Mouse (Mus musculus) cerebellum, adult 8-10 months (tissue): Measurements from ENCODE around the gene Olfr279.

Experiments used
- DNase-seq: peaks from one replicate; pipeline ENCODE4 v3.0.0; 2022

Olfr279 gene

DNA sequence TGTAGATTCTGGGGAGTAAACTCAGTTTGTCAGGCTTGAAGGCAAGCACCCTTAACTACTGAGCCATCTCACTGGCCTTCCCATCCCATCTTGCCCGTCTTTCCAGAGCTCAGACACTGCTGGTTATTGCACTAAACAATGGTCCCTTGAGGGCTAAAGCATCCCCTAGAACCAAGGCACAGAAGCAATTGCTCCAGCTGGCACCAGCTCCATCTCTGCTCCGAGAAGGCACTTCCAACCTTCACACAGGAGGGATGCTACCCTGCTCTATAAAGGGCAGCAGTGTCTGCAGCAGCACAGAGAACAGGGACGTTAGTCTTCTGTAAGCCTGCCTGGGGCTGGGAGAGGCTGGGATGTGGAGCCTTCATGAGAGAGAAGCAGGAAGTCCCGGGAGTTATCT lies at the start of gene Olfr279:
Gene Olfr279, plus strand, starts transcription at position 301 of the 400 bp plus-strand sequence.
- no peak for DNase-seq

DNA sequence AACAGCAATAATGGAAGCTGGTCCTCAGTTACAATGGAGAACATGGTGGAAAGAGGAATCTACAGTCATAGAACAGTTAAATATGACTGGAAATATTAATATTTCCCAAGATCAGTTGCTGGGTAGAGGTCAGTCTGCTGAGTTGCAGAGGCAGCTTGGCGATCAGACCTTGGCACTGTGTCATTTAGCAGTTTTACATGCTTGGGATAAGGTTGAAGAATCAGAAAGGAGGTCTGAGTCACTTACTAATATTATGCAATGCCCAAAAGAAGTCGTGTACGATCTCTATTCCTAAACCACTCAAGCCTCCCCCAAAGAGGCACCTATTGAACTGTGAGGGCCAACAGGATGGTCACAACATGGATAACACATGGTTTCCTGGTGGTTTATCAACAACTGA lies 47.6 kb upstream of the Olfr279 start:
- DNase-seq: no peak

DNA sequence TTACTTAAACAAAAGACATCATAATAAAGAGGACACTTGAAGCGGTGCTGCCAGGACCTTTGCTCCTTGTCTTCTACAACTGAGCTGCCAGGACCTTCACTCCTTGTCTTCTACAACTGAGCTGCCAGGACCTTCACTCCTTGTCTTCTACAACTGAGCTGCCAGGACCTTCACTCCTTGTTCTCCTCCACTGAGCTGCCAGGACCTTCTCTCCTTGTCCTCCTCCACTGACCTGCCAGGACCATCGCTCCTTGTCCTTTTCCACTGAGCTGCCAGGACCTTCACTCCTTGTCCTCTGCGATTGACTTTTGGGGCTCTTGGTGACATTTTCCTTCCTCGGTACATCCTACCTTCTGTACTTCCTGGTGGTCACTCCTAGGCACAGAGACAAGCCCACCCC lies 43.7 kb upstream of the Olfr279 start:
- peak; percentile 1 for DNase-seq

DNA sequence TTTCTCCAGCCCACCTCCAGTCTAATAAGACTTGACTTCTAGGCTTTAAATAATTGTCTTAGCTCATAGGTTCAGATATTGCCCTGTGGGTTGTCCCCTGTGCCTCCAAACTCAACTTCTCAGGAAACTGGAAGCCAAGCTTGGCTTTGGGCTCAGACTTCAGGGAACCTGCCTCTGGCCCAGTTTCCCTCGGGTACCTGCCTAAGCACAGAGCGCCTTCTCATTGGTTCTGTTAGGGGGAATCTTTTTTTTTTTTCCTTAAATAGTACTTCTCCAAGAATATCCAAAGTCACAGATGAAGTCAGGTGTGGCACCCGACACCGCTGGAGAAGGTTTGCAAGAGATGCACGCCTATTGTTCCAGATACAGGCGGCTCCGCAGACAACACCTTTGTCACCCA lies 39.9 kb upstream of the Olfr279 start, which contains the start of gene Olfr281:
Gene Olfr281, plus strand, starts transcription at position 301 of the 400 bp plus-strand sequence.
- DNase-seq: no peak

DNA sequence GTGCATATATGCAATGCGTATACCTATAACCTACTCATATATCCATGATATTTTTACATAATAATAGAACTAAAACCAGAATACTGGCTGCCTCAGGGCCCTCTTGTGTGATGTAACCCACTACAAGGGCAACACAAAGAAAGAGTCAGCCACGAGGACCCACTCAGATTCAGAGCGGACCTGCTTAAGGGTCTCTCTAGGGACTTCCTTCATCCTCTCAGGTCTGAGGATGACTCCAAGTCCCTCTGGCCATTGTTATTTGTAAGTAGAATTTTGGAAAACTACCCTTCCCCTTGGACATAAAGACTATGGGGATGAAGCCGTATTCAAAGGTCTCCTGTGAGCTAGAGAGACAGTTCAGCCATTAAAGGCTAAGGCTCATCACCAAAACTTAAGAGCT lies 22.6 kb upstream of the Olfr279 start, which contains the start of gene OR5BS1P:
Gene OR5BS1P, plus strand, starts transcription at position 301 of the 400 bp plus-strand sequence.
- no peak for DNase-seq

DNA sequence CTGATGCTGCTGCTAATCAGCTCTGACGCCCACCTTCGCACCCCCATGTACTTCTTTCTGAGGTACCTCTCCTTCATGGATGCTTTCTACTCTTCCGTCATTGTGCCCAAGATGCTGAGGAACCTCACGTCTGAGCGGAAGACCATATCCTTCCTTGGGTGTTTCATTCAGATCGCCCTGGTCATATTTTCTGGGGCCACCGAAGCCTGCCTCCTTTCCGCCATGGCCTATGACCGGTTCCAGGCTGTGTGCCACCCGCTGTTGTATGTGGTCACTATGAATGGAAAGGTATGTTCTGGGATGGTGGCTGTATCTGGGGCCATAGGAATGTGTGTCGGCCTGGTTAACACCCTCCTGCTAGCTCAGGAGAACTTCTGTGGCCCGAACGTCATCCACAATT lies 20.7 kb upstream of the Olfr279 start:
- DNase-seq: no peak

DNA sequence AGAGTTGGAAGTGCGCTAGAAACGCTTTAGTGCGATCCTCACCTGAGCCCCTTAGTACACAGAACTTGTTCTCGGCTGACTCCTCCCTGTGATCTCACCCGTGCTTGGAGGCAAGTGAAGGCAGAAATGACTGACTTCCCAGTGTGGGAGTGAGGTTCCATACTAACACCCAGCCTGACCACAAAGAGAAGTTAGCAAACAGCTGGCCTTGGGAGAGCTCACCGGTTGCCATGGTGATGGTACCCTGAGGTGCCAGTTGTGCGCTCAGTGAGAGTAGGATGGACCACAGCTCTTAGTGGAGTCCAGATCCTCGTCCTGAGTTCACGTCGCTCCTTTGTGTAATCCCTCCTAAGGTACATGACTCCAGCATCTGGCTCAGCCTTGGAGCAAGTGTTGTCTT lies 17.2 kb upstream of the Olfr279 start:
- no peak for DNase-seq

DNA sequence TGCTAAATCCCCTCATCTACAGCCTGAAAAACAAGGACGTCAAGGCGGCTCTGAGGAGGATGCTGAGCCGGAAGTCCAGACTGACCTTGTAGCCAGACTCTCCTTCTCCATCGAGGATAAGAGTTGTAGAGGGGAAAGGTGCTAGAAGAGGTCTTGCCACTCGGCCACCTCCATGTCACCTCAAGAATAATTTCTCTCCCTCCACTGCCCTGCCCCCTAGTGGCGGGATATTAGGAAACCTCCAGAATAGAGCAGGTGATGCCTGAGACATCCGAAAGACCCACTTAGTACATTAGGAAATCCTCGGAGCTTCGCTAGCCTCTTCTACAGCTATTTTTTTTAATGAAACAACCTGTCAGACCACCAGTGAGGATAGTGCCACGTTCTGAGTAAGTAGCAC lies 16.8 kb upstream of the Olfr279 start:
- DNase-seq: peak; percentile 28

DNA sequence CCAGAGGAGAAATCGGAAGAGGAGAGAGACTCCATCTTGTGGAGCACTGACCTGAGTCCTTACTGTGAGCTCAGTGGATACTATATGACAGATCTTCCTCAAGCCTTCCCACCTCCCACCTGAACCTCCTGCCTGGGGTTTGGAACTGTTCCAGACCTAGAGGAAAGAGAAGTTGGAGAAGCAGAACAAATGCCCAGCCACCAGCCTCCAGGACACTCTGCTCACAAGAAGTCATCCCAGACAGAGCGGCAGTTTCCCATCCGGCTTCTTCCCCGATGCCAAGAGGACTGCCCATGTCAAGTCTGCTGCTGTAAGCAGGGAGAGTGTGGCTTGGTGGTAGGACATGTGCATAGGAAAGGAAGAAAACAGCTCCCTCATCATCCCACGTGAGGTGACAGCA lies 15.9 kb upstream of the Olfr279 start:
- no peak for DNase-seq

DNA sequence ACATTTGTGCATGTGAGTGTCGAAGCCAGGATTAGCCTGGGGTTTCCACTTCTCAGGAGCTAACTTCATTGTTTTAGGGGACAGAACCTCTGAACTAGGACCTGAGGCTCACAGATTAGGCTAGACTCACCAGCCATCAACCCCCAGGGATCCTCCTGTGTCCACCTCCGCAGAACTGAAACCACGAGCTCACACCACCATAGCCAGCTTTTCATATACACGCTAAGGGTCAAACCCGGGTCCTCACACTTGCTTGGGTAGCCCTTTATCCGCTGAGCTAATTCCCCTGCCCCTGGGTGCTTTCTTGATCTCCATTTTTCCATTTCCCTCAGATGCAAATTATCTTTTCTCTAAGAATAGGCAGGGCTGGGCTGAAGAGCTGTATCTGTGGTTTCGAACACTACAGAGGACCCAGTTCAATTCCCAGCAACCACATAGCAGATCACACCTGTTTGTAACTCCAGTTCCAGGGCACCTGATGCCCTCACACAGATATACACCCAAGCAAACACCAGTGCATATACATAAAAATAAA lies 12.6 kb upstream of the Olfr279 start:
- no peak for DNase-seq

DNA sequence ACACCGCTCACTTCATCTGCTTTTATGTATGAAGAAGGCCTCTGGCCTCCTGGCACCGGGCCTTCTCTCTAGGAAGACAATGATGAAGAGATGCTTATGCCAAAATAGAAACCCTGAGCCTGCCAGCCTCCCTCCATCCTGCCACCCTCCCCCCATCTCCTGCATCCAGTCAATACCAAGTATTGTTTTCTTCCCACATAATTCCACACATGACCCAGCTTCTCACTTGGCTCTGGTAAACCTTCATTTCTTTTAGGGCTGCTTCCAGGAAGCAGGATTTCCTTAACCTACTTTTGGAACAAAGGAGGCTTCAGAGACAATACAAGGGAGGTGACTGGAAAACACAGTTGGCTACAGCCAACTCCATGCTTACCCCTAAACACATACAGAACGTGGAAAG lies 9.5 kb upstream of the Olfr279 start, which contains the start of gene Lalba:
Gene Lalba, minus strand, starts transcription at position 21 of the 400 bp plus-strand sequence.
- DNase-seq: no peak

DNA sequence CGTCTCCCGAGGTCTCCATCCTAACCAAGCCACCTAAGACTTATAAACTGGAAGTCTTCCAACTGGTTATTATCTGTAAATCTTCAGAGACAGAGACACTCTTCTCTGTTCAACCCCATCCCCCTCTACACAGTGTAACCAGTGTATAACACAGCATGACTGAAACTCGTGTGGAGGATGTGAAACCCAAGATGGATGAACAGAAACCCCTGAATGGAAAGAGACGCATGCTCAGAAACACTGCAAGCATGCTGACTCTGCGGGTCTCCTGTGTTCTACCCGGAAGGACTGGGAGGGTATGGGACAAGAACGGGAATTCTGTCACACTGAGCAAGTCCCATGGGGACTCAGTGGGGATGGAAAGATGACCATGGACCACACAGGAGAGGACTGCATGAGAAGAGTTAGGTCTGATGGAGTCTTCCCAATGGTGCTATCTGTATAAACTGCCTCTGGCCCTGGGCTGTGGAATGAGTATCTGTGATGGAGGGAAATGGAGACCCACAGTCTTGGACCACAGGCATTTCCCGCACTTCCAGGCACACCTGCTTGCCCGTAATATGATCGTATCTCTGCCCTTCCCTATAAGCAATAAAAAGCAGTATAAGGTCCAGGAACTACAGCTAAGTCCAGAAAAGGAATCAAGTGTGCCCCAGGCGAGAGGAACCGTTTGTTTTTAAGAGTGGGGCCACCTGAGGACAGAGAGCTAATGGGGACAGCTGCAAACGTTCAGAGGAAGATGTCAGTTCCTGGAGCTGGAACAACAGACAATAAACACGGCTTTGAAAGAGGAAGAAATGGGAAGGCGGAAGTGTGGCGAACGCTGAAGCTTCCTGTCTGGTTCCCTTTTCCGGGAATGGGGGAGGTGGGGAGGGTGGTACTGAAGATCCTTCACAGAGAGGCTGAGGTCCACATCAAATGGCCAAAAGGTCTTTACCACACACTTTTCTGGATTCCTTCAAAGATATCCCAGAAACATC lies 8.0 kb upstream of the Olfr279 start:
- DNase-seq: no peak

DNA sequence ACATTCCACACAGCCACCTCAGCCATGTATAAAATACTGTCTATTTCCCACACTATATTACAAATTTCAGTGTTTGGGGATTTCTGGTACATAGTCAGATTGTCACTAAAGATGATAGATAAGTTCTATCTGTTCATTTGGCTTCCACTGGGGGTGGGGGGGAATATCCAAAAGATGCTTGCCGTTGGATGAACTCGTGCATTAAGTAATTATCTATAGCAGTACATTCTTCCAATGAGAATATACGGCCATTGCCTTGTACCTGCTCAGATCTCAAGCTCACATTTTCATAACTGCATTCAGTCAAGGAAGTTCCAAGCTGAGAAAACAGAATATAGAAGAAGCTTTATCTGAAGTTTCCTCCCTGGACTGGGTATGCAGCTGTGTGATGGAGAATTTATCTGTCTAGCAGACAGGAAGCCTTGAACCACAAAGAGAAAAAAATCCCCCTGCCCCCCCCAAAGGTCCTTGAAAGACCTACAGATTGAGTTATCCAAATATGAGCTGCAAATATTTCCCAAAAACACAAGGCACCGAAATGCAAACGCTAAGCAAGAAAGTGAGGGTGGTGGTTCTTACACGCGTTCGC lies 5.7 kb upstream of the Olfr279 start:
- no peak for DNase-seq

DNA sequence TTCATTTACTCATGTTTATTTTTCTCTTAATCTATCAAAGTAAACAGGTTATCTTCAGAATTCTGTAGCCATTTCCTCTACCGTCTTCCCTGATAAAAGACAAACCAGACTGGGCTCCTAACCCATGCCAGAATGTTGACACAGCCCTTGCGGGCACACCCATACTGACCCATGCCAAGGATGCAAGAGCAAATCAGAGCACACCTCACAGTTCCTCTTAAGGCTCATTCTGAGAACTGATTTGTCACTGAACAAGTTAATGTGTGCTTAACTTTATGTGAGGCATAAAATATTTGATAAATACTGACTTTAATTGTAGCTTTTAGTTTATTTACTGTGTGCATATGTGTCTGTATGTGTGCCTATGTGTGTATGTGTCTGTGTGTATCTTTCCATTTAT lies 870 bp upstream of the Olfr279 start:
- DNase-seq: no peak

DNA sequence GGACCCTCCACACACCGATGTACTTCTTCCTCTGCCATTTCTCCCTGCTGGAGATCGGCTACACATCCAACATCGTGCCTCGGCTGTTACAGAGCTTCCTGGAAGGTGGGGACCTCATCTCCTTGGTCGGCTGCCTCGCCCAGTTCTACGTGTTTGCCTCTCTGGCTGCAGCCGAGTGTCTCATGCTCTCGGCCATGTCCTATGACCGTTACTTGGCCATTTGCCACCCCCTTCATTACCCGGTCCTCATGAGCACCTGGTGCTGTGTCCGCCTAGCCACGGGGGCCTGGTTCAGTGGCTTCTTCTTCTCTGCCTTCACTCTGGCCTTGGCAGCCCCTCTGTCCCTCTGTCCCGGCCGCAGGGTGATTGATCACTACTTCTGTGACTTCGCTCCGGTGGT lies 5.4 kb downstream of the Olfr279 start:
- no peak for DNase-seq

DNA sequence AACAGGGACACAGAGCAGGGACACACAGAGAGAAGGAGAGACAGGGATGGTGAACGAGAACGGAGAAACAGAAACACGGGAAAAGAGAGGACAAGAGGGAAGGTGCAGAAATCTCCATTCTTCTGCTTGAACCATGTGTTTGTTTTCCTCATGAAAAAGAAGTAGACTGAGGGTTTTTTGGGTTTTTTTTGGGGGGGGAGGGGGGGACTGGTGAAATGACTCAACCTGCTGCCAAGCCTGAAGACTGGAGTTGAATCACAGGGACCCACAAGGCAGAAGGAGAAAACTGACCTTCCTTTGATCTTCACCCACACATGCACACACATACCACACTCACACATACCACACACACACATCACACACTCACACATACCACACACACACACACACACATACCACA lies 11.1 kb downstream of the Olfr279 start:
- DNase-seq: no peak

DNA sequence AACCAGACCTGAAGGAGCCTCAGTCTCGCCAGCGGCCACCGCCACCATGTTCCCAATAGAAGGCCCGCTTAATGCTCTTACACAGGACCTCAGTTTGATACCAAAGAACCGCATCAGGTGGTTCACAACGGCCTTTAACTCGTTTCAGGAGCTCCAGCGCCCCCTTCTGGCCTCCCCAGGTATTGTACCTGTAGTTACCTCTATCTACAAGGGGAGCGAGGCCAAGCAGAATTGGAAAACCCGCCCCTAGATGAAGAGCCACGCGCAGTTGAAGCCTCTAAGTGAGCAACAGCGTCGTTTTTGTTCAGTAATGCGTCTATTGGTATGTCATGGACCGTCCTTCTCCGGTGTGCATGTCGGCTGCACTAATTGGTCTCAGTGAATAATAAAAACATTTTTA lies 12.3 kb downstream of the Olfr279 start:
- DNase-seq: peak; percentile 51

DNA sequence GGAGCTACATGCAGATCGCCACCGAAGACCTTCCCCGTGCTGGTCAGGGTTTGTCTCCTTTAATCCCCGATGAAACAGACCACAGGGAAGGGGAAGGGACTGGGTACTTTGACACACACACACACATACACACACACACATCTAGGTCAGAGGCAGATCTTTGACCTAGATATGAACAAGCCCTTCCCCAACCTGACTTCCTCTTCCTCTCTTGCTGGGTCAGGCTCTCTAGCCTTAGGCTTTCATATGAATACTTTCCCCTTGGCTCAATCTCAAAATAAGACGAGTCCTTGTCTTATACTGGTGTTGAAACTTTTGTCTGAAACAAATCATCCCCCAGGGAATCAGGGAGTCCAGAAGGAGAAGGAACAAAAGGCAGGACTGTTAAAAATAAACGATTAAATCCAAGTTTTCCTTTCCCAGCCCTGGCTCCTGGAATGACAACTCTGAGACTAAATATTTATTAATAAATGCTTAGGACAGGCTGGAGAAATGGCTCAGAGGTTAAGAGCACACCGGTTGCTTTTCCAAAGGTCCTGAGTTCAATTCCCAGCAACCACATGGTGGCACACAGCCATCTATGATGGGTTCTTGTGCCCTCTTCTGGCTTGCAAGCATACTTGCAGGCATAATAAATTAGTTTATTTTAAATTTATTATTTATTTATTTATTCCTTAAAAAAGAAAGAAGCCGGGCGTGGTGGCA lies 14.2 kb downstream of the Olfr279 start:
- no peak for DNase-seq

DNA sequence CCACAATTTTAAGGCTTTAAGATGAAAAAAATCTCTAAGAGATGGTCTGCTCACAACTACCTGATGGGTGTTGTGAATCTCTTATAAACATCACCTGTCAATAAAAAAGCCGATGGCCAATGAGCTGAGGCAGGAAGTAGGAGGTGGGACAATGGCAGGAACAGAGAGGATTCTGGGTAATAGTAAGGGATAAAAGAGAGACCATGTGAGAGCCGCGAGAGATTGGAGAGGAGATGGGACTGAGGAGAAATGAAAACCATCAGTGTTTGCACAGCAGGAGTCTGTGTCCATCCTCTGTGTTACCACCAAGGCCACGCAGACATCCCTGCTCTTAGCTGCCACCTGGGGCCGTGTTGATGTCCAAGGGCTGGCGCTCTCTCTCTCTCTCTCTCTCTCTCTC lies 15.1 kb downstream of the Olfr279 start:
- no peak for DNase-seq

DNA sequence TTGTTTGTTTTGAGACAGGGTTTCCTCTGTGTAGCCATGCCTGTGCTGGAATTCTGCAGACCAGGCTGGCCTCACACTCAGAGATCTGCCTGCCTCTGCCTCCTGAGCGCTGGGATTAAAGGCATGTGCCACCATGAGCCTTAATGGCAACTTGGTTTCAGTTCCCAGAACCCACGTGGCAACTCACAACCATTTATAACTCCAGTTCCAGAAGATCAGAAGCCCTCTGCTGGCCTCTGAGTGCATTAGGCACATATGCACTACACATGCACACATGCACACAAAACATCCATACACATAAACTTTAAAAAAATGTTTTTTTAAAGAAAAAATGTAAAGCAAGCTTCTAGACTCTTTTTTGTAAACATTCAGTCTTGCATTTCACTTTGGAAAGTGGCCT lies 17.2 kb downstream of the Olfr279 start:
- no peak for DNase-seq

DNA sequence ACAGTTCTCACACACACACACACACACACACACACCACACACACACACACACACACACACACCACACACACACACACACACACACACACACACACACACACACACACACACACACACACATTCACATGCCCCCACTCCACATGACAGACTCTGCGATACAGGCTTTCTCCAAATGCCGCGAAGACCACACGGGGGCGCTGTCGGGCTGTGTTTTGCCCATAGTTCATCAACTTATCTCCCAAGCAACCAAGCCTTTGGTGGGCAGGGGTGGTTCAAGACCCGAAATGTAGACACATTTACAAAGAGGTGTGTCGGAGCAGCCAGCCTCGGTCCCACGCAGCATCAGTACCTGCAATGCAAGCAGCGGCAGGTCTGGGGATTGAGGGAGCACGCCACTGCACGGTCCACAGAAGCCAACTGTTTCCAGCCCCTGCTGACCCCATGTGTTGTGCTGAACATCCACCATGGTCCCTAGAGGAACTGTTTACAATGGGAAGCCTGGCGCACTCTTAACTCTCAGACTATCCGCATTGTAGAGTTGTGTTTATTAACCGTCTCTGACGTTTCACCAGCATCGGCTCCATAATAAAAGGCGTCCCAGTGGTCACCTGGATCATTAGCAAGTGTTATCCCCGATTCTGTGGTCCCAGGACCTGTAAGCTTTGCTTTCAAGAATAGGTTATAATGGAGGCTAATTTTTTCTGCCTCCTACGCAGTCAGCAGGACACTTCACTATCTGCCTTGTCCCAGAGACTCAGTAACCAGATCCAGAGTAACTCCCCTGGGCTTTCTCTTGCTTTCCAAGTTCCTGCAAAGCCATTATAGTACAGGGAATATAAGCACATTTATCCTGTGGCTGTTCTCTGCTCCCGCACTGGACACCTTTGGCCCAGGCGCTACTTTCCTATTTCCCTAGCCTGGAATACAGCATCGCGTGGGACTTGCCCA lies 18.5 kb downstream of the Olfr279 start:
- peak; percentile 65 for DNase-seq

DNA sequence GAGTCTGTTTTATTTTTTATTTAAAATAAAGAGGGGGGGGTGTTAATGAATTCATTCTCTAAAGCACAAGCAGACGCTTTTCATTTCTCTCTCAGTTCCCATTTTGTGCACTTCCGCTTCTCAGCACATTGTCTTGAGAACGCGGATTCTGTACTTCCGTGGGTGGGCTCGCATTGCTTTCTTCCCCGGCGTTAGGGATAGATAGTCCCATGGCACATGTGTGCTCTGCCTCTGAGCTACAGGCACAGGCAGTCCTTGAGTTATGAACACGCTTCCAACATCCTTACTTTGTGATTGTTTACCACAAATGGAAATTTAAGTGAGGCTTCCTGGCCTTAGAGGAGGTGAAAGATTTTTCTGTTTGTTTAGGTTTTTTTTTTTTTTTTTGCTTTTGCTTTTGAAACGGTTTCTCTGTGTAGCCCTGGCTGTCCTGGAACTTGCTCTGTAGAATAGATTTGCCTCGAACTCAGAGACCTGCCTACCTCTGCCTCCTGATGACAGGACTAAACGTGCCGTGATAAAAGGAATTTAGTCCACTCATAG lies 19.3 kb downstream of the Olfr279 start:
- no peak for DNase-seq
